Mouse (Mus musculus): ENCODE measurements around the gene Med8.

GRCm38 (mm10) chr4:118427768-118428451, 18.8 kb downstream of the Med8 start, which contains the start of gene Elovl1:
- TF ChIP-seq CTCF (IDR thresholded peaks at IDR 0.05; ENCODE audit: low read depth) (peak; percentile 80), EP300 (IDR thresholded peaks at IDR 0.05; ENCODE audit: low read depth) (no peak)

All from liver, embryonic 14.5 days (tissue).